Mouse (Mus musculus) liver (tissue): ENCODE results near the gene Casp7.

ENCODE experiments used
- DNase-seq: peaks from one replicate; pipeline ENCODE4 v3.0.0-alpha.2; 2020; ENCODE audit warnings: mixed read lengths

Gene Casp7

DNA sequence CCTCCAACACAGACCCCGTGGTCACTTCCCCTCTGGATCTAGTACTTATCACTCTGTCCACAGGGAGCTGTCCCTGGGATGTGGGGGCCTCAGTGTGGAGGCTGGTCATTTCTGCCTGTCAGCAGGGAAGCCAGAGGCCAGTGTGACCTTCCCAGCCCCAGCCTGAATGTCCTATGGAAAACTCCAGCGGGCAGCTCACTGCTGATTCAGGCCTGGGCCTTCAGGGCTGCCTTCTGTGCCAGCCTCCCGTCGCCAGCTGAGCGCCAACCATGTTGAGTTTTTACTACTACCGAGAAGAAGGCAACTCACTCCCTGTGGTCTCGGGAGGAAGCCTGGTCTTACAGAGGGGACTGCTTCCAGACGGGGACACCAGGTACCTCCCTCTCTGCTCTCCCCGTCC lies 28.6 kb downstream of the Casp7 start:
- DNase-seq = no peak

DNA sequence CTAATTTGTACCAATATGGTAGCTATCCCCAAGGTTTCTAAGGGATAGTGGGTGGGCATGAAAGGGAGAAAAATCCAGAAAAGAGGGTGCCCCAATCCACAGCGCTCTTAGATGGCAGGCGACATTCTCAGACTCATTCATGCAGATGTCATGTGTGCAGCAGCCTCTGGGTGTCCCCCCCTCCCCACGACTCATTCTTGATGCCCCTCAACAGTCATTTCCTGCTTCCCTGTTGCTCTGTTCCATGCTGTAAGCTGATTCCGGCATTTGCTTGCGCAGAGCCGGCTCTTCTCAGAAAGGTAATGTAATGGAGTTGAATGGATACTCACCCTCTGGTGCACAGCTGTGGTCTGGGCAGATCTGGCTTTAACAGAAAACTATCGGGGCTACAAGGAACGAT lies 33.4 kb downstream of the Casp7 start:
- DNase-seq = no peak

DNA sequence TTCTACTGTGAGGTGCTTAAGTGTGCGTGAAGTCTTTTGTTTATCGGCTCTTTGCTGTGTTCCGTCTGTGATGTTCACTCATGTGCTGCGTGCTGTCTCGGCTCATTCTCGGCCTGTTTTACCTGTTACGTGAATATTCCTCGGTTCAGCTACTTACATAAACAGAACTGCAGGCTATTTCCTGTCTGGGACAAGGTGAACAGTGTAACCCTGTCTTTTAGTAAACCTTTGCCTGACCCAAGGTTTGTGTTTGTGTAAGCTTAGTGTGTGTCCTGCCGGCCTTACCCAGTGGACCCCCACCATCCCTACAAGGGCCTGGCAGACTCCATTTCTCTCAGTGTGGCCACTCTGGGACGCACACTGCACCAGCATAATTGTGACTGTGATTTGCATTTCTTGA lies 35.8 kb downstream of the Casp7 start:
- no peak for DNase-seq

DNA sequence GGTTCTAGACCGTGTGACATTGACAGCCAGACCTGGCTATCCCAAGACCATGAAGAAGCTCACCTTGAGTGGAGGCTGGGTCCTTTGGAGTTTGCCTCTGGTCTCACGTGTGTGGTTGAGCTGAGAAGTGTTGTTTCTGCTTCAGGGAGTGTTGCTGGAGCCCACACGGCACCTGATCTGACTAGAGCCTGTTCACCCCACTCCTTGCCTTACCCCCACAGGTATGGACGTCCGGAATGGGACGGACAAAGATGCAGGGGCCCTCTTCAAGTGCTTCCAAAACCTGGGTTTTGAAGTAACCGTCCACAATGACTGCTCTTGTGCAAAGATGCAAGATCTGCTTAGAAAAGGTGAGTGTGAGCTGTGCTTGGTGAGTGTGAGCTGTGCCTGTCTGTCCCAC lies 36.7 kb downstream of the Casp7 start:
- no peak for DNase-seq

DNA sequence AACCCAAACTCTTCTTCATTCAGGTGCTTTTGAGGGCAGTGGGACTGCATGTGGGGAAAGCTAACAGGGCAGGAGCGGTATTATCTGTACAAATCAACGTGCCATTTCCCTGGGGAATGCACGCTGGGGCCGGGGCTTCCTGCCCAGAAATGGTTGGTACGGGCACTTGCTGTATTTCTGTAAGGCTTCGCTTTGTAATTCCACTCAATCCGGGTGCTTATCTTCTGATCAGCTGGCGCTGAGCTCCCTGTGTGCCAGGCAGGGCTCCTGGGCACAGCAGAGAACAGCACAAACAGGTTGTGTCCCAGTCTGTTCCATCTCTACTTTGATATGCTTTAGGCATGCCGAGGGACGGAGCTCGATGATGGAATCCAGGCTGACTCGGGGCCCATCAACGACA lies 39.5 kb downstream of the Casp7 start:
- no peak for DNase-seq

DNA sequence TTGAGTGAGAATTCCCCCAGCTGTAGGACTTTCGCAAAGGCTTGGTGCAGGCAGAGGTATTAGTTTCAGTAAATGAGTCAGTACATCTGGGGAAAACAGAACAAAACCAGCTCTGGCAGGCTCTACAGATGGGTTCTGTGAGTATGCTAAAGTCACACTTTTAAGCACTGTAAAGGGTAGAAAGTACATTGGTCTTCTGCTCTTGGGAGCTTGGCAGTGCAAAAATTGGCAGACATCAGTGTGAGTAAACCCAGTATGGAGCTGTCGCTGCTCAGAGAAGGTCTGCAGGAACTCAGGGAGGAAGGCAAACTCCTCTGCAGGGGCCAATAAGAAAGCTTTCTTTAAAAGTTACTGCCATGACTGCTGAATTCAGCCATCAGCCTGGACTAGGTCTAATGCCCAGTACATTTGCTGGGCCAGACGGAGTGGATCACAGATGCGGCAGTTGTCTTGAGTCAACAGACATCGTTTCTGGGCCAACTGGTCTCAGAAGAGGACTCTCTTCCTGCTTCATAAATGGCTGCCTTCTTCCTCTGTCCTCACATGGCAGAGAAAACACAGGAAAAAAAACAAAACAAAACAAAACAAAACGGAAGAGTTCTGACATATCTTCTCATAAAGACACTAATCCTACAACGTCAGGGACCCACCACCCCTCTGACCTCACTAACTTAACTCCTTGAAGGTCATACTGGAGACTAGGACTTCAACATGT lies 41.6 kb downstream of the Casp7 start:
- DNase-seq = no peak

DNA sequence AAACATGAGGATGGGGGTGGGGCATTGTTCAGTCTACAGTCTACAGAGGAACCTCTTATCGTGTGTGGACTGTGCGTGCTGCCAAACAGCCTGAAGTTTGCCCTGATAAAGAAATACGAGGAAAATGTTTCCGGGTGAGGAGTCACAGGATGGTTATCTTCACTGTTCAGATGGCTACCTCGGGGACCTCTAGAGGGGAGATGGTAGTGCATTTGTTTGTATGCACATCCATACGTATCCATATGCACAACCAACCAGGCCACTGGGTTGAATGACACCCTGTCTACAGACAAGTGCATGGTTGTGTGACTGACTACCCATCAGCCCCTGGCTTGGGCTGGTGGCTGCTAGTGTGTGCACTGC lies 42.1 kb downstream of the Casp7 start:
- DNase-seq = peak; percentile 77

DNA sequence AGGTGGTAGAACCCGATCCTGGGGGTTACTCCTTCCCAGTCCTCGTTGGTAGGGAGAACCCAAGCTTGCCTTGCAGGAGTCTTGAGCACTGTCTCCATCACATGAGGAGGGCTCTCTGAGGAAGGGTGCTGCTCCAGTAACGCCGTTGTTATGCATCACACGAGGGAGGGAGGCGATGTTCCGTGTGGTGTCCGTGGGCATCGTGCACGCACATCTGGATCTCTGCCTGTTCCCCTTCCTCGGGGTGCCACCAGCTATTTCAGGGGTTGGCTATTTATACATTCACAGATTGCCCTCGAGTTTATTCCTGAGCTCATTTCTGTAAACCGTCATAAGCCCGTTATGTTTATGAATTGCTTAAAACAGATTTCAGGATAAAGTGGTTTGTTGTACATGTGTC lies 46.5 kb downstream of the Casp7 start:
- no peak for DNase-seq

DNA sequence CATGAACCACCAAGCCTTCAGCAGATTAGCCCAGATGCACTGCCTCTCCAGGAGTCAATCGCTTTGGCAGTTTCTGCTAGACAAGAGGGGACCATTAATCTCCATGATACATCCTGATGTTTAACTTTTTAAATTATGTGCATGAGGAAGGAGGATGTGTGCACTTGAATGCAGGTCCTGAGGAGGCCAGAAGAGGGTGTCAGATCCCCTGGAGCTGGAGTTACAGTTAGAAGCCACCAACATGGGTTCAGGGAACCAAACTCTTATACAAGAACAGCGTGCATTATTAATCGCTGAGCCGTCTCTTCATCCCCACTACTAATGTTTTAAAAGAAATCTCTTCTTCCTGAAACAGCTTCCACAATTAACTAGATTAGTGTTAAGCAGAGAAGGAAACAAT lies 51.9 kb downstream of the Casp7 start:
- no peak for DNase-seq

DNA sequence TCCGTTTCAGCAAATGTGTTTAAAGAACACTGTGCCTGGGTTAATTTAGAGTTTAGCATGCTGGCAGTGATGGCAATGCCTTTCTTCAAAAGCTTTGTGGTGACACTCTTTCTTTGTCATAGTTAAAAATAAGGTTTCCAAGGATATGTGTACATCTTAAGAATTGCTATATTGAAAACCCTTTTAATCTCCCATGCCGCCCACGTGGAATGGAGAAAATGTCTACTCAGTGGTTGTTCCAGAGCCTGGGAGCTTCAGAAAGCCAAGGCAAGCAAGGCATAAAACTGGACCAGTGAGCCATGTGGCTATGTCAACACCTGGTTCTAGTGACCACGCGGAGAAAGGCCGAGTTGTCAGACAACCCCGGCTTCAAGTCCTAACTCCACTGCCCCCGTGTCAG lies 52.6 kb downstream of the Casp7 start:
- no peak for DNase-seq

DNA sequence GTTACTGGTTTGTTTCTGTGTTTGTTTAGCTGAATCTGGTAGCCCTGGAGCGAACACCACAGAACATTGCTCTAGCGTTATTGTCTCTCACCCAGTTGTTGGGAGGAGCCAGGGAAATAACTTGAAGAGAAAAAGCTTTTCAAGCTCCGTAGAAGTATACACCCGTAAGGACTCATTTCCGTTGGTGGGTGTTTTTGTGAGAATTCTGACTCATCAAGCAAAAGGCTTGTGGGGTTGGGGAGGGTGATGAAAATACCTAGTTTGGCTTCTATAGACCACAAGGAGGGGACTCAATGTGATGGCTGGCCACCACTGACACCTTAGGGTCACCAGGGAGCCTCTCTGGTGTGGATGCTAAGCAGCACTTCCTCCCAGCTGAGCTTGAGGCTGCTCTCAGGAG lies 54.0 kb downstream of the Casp7 start:
- DNase-seq = no peak

DNA sequence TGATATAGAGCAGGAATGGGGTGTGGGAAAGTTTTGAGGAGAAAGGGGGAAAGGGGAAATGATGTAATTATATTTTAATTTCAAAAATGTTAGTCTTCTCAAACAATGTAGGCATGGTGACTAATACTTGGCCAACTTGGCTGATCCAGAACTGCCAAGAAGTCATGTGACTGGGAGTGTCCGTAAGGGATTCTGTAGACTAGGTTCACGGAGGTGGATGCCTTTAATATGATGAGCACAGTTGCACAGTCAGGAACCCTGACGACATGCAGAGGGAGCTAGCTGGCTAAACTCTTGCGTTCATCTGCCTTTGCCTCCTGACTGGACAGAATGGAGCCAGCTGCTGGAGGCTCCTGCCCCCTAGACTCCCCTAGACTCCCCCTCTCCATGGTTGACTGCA lies 54.9 kb downstream of the Casp7 start:
- no peak for DNase-seq

DNA sequence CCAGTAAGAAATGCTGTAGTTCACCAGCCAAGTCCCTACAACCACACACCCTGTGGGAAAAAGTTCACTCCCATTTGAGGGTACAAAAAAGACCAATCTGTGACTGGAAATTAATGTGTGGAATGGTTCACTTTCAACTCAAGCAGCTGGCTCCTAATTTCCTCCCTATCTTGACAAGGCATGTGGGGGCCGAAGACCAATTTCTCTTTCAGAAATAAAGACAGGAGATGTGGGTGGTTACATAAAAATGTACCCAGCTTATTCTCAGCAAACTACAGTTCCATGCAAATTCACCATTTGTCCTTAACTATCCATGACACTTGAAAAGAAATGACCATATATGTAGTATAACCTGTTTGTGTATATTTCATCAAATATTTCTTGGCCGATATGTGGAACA lies 55.5 kb downstream of the Casp7 start:
- no peak for DNase-seq

DNA sequence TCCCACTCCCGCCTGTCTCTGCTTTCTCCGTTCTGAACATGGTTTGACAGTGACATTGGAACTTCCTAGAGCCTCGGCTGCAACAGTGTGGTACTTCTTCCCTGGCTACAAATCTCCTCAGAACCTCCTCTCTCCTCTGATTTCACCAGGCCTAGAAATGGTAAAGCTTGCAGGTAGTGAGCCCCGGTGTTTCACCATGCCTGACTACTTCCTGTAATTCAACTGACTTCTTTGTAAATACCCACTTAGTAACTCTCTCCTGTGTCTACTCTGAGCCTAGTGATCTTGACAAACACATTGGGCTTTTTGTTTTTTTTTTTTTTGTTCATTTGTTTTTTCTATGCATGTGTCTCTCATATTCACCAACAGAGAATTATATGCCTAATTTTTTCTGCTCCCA lies 57.9 kb downstream of the Casp7 start:
- DNase-seq = no peak

DNA sequence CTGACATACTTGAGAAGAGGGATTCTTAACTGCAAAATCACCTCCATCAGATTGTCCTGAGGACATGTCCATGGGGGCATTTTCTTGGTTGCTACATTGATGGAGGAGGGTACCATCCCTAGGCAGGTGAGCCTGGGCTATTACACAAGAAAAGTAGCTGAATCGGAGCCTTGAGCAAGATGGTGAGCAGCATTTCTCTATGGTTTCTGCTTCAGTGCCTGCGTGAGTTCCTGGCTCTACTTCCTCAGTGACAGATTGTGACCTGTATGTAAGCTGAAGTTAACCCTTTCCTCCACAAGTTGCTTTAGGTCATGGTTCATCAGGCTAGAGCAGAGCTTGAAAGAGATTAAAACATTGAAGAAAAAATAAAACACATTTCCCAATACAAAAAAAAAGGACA lies 58.4 kb downstream of the Casp7 start:
- no peak for DNase-seq

DNA sequence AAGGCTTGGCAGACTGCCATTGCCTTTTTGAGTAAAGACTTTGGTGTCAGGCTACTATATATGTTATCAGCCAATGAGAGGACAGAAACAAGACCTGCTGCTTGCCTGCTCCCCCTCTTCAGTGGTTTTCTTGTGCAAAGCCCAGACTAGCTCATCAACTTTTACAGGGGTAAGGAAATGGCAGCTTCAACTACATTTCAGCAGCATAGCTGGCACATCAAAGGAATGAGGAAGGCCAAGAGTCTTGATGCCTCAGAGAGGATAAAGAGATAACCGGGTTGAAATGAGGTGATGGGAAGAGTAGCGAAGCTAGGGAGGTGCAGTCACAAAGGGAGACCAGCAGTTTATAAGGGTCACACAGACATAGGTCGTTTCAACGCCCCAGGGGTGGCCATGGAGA lies 60.6 kb downstream of the Casp7 start:
- no peak for DNase-seq

DNA sequence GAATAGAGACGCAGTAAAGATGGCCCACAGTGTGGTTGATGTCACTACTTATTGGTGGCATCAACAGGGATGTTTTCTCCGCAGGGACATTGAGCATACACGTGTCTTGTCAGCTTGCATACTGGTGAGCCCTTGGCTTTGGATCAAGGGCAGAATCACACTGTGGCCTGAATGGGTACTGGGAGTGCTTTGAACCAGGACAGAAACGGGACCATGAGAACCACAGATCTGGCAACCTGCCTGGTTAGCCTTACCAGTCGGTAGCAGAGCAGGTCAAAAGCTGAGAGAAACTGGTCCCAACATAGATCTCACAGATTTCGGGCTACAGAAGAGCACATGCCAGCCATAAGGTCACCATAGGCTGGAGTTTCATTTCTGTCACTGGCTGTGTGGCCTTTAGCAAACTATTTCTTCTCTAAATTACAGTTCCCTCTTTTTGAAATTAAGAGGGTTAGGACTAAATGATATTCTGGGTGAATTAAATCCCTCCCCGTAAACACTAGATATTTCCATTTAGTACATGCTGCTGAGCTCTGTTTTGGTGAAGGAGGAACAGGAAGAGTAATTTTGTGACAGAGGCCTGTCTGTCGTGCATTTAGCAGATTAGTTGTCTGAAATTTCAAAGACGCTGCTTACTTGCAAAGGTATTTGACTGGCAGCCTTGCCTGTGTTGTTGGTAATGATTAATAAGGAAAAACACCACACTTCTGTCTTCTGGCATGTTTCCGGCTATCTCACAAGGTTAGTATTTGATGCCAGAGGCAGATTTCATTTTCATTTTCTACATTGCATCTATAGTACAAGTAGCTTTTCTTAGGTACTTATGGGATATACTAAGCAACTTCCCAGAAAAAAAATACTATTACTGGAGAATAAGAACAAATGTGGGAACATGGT lies 62.5 kb downstream of the Casp7 start:
- DNase-seq = no peak

DNA sequence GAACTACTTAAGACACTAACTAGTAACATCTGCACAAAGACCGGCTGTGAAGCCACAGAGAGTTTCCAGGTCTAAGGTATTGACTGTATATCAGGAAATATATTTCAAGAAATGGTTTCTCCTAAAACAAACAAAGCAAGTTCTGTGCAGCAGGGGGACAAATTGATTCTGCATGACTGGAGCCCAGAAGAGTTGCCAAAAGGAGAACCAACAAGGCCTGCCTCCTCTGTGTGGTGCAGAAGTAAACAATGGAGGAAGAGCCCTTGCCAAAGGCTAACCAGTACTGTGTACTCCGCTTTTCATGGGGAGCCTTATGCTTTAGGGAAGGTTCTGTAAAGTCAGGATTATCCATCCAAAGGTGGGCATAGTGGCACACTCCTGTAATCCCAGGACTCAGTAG lies 63.3 kb downstream of the Casp7 start:
- DNase-seq = no peak

DNA sequence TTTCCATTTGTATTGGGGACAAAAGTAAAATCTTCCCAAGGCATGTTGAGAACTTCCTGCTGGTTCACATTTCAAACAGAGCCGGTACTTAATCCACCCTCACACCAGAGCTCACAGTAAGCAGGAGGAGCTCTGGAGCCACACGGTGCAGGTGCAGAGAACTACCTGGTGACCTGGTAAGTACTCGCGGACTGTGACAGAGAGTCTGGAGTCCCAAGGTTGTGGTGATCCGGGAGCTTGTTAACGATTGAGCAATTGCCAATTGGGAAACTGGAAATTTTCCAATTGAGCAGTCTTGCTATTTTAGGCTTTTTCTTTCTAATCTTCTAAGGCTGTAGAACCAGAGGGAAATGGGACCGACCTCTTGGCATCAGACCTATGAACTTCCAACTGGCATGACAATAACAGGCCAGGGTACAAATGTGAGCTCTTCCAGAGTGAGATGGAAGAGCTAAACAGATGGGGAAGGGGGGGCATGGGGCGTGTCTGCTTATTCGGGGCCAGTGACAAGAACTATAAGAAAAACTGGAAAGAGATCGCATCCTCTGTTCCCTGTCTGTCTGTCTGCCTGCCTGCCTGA lies 64.7 kb downstream of the Casp7 start, which contains the start of gene Plekhs1:
Gene Plekhs1 (plus strand): TSS at position 119 of the 580 bp plus-strand sequence.
- no peak for DNase-seq

DNA sequence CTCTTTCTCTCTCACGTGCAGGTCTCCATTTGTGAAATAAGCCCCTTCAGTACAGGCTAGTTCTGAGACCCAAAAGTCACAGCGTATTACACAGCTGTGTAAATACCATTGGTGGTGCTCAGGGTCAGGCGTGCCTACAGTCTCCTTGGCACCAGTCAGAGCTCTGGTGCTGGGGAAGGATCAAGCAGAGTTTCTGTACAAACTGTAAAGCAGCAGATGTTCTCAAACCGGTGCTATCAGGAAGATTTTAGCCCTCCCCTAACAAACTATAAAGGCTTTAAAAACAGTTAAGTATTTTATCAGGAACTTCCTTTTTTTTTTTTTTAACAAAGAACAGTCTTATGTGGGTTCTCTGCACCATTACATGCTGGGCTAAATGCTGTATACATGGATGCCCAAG lies 65.9 kb downstream of the Casp7 start:
- DNase-seq = no peak

DNA sequence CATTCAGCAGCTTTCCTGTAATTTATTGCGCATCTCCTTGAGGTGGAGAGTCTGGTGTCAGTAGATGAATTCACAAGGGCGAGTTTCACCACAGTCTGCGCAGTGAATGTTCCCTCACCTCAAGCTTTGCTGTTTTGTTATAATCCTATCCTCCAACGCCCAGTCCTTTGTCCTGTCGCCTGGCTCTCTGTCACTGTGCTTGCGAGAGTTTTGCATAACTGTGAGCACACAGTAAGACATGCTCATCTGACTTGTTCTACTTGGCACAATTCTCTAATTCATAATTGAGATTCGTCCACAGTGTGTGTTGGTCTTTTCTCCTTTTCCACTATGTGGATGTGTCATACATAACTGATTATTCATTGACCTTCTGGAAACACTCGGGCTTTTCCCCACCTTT lies 69.6 kb downstream of the Casp7 start:
- no peak for DNase-seq

DNA sequence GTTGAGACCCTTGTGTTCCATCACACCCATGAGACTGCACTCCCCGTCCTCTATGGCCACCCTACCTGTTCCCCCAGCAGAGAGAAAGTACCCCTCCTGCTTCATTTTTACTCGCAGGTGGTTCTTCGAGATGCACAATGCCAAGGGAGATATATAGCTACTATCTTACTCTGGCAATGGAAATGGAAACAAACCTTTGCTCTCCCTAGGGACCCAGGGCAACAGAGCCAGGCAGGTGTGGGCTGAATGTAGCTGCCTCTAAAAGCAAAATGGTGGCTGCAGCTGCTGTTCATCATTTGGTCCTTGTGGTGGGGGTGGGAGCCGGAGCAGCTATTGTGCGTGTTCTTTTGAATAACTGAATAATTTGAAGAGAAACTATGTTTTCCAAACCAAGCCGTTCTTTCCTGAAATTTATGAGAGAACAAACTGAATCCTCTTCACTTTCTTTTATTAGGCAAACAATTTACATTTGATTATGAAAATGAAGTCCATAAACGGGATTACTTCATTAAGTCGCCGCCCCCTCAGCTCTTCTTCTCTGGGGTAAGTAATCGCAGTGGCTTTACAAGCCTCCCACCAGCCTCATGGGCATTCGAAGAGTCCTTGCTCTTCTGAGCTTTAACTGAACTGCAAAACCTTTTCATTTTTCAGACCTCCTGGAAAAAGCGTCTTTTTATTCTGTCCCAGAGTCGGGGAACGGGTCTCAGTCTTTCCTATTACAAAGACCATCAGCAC lies 73.5 kb downstream of the Casp7 start:
- DNase-seq = no peak

DNA sequence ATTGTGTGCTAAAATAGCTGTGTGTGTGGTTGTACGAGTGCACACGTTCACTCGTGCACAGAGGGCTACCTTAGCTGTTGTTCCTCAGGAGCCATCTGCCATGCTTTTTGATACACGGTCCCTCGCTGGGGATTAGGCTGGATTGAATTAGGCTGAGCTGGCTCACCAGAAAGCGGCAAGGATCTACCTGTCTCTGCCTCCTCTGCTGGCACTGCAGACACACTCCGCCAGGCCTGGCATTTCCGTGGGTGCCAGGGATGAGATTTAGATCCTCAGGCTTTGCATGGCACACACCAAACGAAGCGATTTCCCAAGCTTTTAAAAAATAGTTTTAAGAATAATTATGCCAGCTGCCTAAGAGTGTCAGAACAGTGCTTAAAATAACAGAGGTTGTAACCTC lies 75.0 kb downstream of the Casp7 start:
- DNase-seq = no peak
